Mouse (Mus musculus) megakaryocyte, embryonic 14.5 days (primary cell): ENCODE data around the gene Ctnnbl1.

ENCODE experiments used
- FLI1 ChIP-seq: IDR thresholded peaks from 2 replicates; pipeline ENCODE4 v1.6.1; 2012; ENCODE audit warnings: low read length, inconsistent platforms, mixed read lengths
- GATA1 ChIP-seq: IDR thresholded peaks from 3 replicates; pipeline ENCODE4 v1.6.1; 2012; ENCODE audit warnings: mixed read lengths, low read length, inconsistent platforms, borderline replicate concordance

DNA sequence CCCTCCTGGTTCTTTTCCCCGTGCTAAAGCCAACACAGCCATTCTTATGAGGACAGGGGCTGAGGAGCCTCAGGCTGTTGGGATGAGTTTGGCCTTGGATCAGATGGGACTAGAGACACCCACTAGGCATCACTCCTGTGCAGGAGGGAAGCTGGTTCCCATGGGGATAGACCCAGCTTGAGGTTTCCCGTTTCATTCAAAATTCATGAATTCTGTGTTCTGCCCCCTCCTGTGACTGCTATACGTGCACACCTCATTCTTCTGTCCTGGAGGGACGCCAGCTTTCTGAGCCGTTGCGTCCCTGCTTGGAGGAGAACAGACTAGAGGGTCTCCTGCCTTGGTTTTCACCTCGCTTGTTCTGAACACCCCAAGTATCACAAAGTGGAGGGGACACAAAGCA is 189.3 kb downstream of the Ctnnbl1 start:
- TF ChIP-seq GATA1 (no peak), FLI1 (no peak)
